Mouse (Mus musculus) forebrain, postnatal 0 days (tissue): ENCODE results near the gene Cdsn. TPM values are rescaled to one million over a fixed set of nuclear protein-coding genes. Genes with fewer than 3 reads are reported as not detected.

ENCODE experiments used
- ATAC-seq: fragments of 200-750 bp; cut with Nextera tagmentation; 2 replicates; pipeline ENCODE4 v1.8.0; 2017; ENCODE audit warnings: mild to moderate bottlenecking, moderate library complexity
- DNase-seq: peaks from one replicate; pipeline ENCODE4 v3.0.0-alpha.2; 2015
- H3K27ac ChIP-seq: fragments of 300-500 bp; sonication (generic); 2 replicates; pipeline ENCODE4 v1.5.1; 2014; ENCODE audit warnings: low read depth, mild to moderate bottlenecking, antibody characterized with exemption, low read length, moderate library complexity, mixed read lengths
- H3K27me3 ChIP-seq: fragments of 300-500 bp; sonication (generic); 2 replicates; pipeline ENCODE4 v1.6.1; 2014; ENCODE audit warnings: mild to moderate bottlenecking, low read length, mixed read lengths; ENCODE audit not compliant: insufficient read depth
- H3K36me3 ChIP-seq: fragments of 300-500 bp; sonication (generic); 2 replicates; pipeline ENCODE4 v1.6.1; 2014; ENCODE audit warnings: mild to moderate bottlenecking, moderate library complexity; ENCODE audit not compliant: insufficient read depth
- H3K4me1 ChIP-seq: fragments of 300-500 bp; sonication (generic); 2 replicates; pipeline ENCODE4 v1.6.1; 2014; ENCODE audit warnings: antibody characterized with exemption; ENCODE audit not compliant: insufficient read depth
- H3K4me2 ChIP-seq: fragments of 300-500 bp; sonication (generic); 2 replicates; pipeline ENCODE4 v1.6.1; 2014; ENCODE audit warnings: low read depth, mild to moderate bottlenecking, moderate library complexity
- H3K4me3 ChIP-seq: fragments of 300-500 bp; sonication (generic); 2 replicates; pipeline ENCODE4 v1.5.1; 2014; ENCODE audit warnings: low read depth, low read length, mixed read lengths
- H3K9ac ChIP-seq: fragments of 300-500 bp; sonication (generic); 2 replicates; pipeline ENCODE4 v1.6.1; 2014; ENCODE audit warnings: mild to moderate bottlenecking
- H3K9me3 ChIP-seq: fragments of 300-500 bp; sonication (generic); 2 replicates; pipeline ENCODE4 v1.6.1; 2016; ENCODE audit warnings: low read length
- CTCF ChIP-seq: sonication (generic); IDR thresholded peaks from 2 replicates; pipeline ENCODE4 v1.5.1; 2016; ENCODE audit warnings: antibody characterized with exemption, control low read depth, low read depth
- WGBS: fragments of 180-500 bp; shearing (Covaris S2); extraction: QIAGEN DNeasy Blood & Tissue Kit; methylation state at CpG from one replicate; pipeline ENCODE4 v1.1.7; 2014; 5-methylcytosine and 5-hydroxymethylcytosine counted together
- polyA plus RNA-seq: library from polyadenylated mRNA; unstranded; fragments of >200 nt; fragmentation: Nextera tagmentation; extraction: Ambion mirVana; gene quantifications from 2 replicates; pipeline ENCODE4 v1.2.1, GENCODE M21; 2015
- total RNA-seq: library from RNA; depleted of rRNA; stranded (reverse); fragments of >200 nt; gene quantifications from 2 replicates; pipeline ENCODE4 v1.2.3, GENCODE M21; 2014; rRNA removed

The Cdsn gene
- 0.43 TPM in 1 of 2 replicates, not detected in the other for total RNA-seq
- polyA plus RNA-seq: 0.18 and 0.20 TPM in 2 replicates

- Histone ChIP-seq H3K9ac (no peak within 1 kb of the TSS), H3K4me3 (no peak within 1 kb of the TSS), H3K27me3 (no peaks in the 10 kb centered on the region), H3K4me2 (no peak within 1 kb of the TSS), H3K27ac (no peak within 1 kb of the TSS), H3K36me3 (no peaks in the 10 kb centered on the region), H3K4me1 (0 out of 2 replicates have a peak, but pooled peaks cover 8% of the 10 kb centered on the region), H3K9me3 (no peaks in the 10 kb centered on the region)
- WGBS: 74% methylated on average over 10 of the region's 10 CpGs
- ATAC-seq (no peak), DNase-seq (no peak)
- TF ChIP-seq CTCF: no peak
Measured at GRCm38 (mm10) chr17:35551881-35552414, at the start of gene Cdsn. TSS of gene Cdsn (plus strand) at chr17:35552128.

GRCm38 (mm10) chr17:35502226-35502625, 49.7 kb upstream of the Cdsn start:
- H3K4me2 ChIP-seq: no peak overlapping the region
- no peaks in the 10 kb centered on the region for H3K4me1 ChIP-seq
- H3K4me3 ChIP-seq: no peak overlapping the region
- H3K9ac ChIP-seq: no peak overlapping the region
- no peaks in the 10 kb centered on the region for H3K9me3 ChIP-seq
- H3K27ac ChIP-seq: no peak overlapping the region
- TF ChIP-seq CTCF: no peak
- no peak for ATAC-seq
- H3K27me3 ChIP-seq: peaks cover 9% of the 10 kb centered on the region; the same call in 1 of the 2 replicates
- no peaks in the 10 kb centered on the region for H3K36me3 ChIP-seq
- no peak for DNase-seq
- 8% methylated on average over 6 of the region's 6 CpGs for WGBS

GRCm38 (mm10) chr17:35502762-35503161, 49.2 kb upstream of the Cdsn start:
- TF ChIP-seq CTCF: no peak
- no peak overlapping the region for H3K4me2 ChIP-seq
- no peaks in the 10 kb centered on the region for H3K4me1 ChIP-seq
- H3K4me3 ChIP-seq: no peak overlapping the region
- 52% methylated on average over 5 of the region's 5 CpGs for whole genome bisulfite sequencing
- H3K27me3 ChIP-seq: peaks cover 11% of the 10 kb centered on the region; the same call in 1 of the 2 replicates
- no peak overlapping the region for H3K27ac ChIP-seq
- DNase-seq (no peak), ATAC-seq (no peak)
- no peaks in the 10 kb centered on the region for H3K36me3 ChIP-seq
- H3K9ac ChIP-seq: no peak overlapping the region
- H3K9me3 ChIP-seq: no peaks in the 10 kb centered on the region

GRCm38 (mm10) chr17:35503849-35504248, 48.1 kb upstream of the Cdsn start:
- Histone ChIP-seq H3K9me3 (no peaks in the 10 kb centered on the region), H3K4me3 (no peak overlapping the region), H3K27ac (no peak overlapping the region), H3K27me3 (peaks cover 11% of the 10 kb centered on the region; the same call in 1 of the 2 replicates), H3K4me1 (no peaks in the 10 kb centered on the region), H3K36me3 (no peaks in the 10 kb centered on the region), H3K4me2 (no peak overlapping the region), H3K9ac (no peak overlapping the region)
- ATAC-seq (no peak), DNase-seq (no peak)
- 22% methylated on average over 5 of the region's 5 CpGs for WGBS
- no peak for TF ChIP-seq CTCF

GRCm38 (mm10) chr17:35504628-35505481, 47.1 kb upstream of the Cdsn start:
- 16% methylated on average over 8 of the region's 8 CpGs for WGBS
- Histone ChIP-seq H3K27ac (no peak overlapping the region), H3K4me2 (no peak overlapping the region), H3K27me3 (peaks cover 11% of the 10 kb centered on the region; the same call in 1 of the 2 replicates), H3K9ac (no peak overlapping the region), H3K4me3 (no peak overlapping the region), H3K4me1 (no peaks in the 10 kb centered on the region), H3K9me3 (no peaks in the 10 kb centered on the region), H3K36me3 (no peaks in the 10 kb centered on the region)
- ATAC-seq (no peak), DNase-seq (no peak)
- no peak for TF ChIP-seq CTCF

GRCm38 (mm10) chr17:35505776-35506175, 46.2 kb upstream of the Cdsn start, which contains the start of gene Pou5f1:
TSS of gene Pou5f1 (plus strand) at chr17:35506018.
- H3K27ac ChIP-seq: no peak within 1 kb of the TSS
- peaks cover 11% of the 10 kb centered on the region; the same call in 1 of the 2 replicates for H3K27me3 ChIP-seq
- ATAC-seq: no peak
- DNase-seq: no peak
- H3K4me3 ChIP-seq: no peak within 1 kb of the TSS
- 48% methylated on average over 13 of the region's 13 CpGs for WGBS
- H3K9ac ChIP-seq: no peak within 1 kb of the TSS
- no peak within 1 kb of the TSS for H3K4me2 ChIP-seq
- H3K9me3 ChIP-seq: no peaks in the 10 kb centered on the region
- no peaks in the 10 kb centered on the region for H3K4me1 ChIP-seq
- no peak for TF ChIP-seq CTCF
- no peaks in the 10 kb centered on the region for H3K36me3 ChIP-seq

GRCm38 (mm10) chr17:35506881-35507280, 45.0 kb upstream of the Cdsn start:
- no peak overlapping the region for H3K4me2 ChIP-seq
- H3K4me3 ChIP-seq: no peak overlapping the region
- no peaks in the 10 kb centered on the region for H3K36me3 ChIP-seq
- TF ChIP-seq CTCF: no peak
- peaks cover 11% of the 10 kb centered on the region; the same call in 1 of the 2 replicates for H3K27me3 ChIP-seq
- H3K27ac ChIP-seq: no peak overlapping the region
- no peak overlapping the region for H3K9ac ChIP-seq
- no peaks in the 10 kb centered on the region for H3K9me3 ChIP-seq
- H3K4me1 ChIP-seq: no peaks in the 10 kb centered on the region
- WGBS: 18% methylated on average over 10 of the region's 10 CpGs
- DNase-seq: no peak
- ATAC-seq: no peak
